Mouse (Mus musculus): ENCODE data around the gene Spire2. TPM values are rescaled to one million over a fixed set of nuclear protein-coding genes. Genes with fewer than 3 reads are reported as not detected.

The Spire2 gene
- polyA plus RNA-seq, 1 experiment from 2014 or later: 1.4 TPM

GRCm38 (mm10) chr8:123334467-123334866 is 2.0 kb downstream of the Spire2 start:
- no peak for ATAC-seq (ENCODE audit: insufficient number of reproducible peaks, insufficient read depth, low FRiP score, low TSS enrichment, low read depth)
- Histone ChIP-seq H3K9me3 (no peaks in the 10 kb centered on the region), H3K27me3 (peaks cover 48% of the 10 kb centered on the region), H3K27ac (no peak overlapping the region), H3K4me3 (replicated peaks) (no peak overlapping the region), H3K4me2 (no peak overlapping the region), H3K9ac (replicated peaks) (no peak overlapping the region), H3K36me3 (no peaks in the 10 kb centered on the region), H3K4me1 (replicated peaks) (peaks cover 7% of the 10 kb centered on the region; the same call in 1 of the 2 replicates)
- WGBS: 0% methylated on average over 1 of the region's 1 CpGs

GRCm38 (mm10) chr8:123337475-123337874 is 5.0 kb downstream of the Spire2 start:
- H3K27me3 ChIP-seq: peaks cover 29% of the 10 kb centered on the region
- no peaks in the 10 kb centered on the region for H3K36me3 ChIP-seq
- no peaks in the 10 kb centered on the region for H3K9me3 ChIP-seq
- no peak overlapping the region for H3K4me3 ChIP-seq (replicated peaks)
- H3K4me2 ChIP-seq: no peak overlapping the region
- no peak for ATAC-seq (ENCODE audit: insufficient number of reproducible peaks, insufficient read depth, low FRiP score, low TSS enrichment, low read depth)
- H3K4me1 ChIP-seq (replicated peaks): peaks cover 7% of the 10 kb centered on the region; the same call in 1 of the 2 replicates
- WGBS: 81% methylated on average over 3 of the region's 3 CpGs
- no peak overlapping the region for H3K27ac ChIP-seq
- no peak overlapping the region for H3K9ac ChIP-seq (replicated peaks)

GRCm38 (mm10) chr8:123340071-123340470 is 7.6 kb downstream of the Spire2 start:
- H3K9ac ChIP-seq (replicated peaks): no peak overlapping the region
- no peak overlapping the region for H3K4me2 ChIP-seq
- peaks cover 4% of the 10 kb centered on the region for H3K27me3 ChIP-seq
- ATAC-seq (ENCODE audit: insufficient number of reproducible peaks, insufficient read depth, low FRiP score, low TSS enrichment, low read depth): no peak
- no peak overlapping the region for H3K4me3 ChIP-seq (replicated peaks)
- H3K9me3 ChIP-seq: no peaks in the 10 kb centered on the region
- 91% methylated on average over 4 of the region's 4 CpGs for WGBS
- H3K27ac ChIP-seq: no peak overlapping the region
- no peaks in the 10 kb centered on the region for H3K36me3 ChIP-seq
- H3K4me1 ChIP-seq (replicated peaks): no peaks in the 10 kb centered on the region

- WGBS: 86% methylated on average over 27 of the region's 27 CpGs
- Histone ChIP-seq H3K4me2 (no peak overlapping the region), H3K9ac (replicated peaks) (no peak overlapping the region), H3K4me3 (replicated peaks) (no peak overlapping the region), H3K9me3 (no peaks in the 10 kb centered on the region), H3K27me3 (no peaks in the 10 kb centered on the region), H3K27ac (no peak overlapping the region), H3K4me1 (replicated peaks) (no peaks in the 10 kb centered on the region), H3K36me3 (no peaks in the 10 kb centered on the region)
- ATAC-seq (ENCODE audit: insufficient number of reproducible peaks, insufficient read depth, low FRiP score, low TSS enrichment, low read depth): no peak
These were observed 8.8 kb downstream of the Spire2 start for GRCm38 (mm10) chr8:123341040-123342015.

GRCm38 (mm10) chr8:123342253-123342652 is 9.7 kb downstream of the Spire2 start:
- no peaks in the 10 kb centered on the region for H3K27me3 ChIP-seq
- no peak overlapping the region for H3K9ac ChIP-seq (replicated peaks)
- no peak for ATAC-seq (ENCODE audit: insufficient number of reproducible peaks, insufficient read depth, low FRiP score, low TSS enrichment, low read depth)
- no peak overlapping the region for H3K4me2 ChIP-seq
- whole genome bisulfite sequencing: 82% methylated on average over 8 of the region's 8 CpGs
- no peak overlapping the region for H3K27ac ChIP-seq
- H3K4me1 ChIP-seq (replicated peaks): no peaks in the 10 kb centered on the region
- no peaks in the 10 kb centered on the region for H3K9me3 ChIP-seq
- H3K4me3 ChIP-seq (replicated peaks): no peak overlapping the region
- no peaks in the 10 kb centered on the region for H3K36me3 ChIP-seq

- H3K4me3 ChIP-seq (replicated peaks): no peak overlapping the region
- 66% methylated on average over 7 of the region's 7 CpGs for WGBS
- no peak overlapping the region for H3K4me2 ChIP-seq
- H3K27me3 ChIP-seq: no peaks in the 10 kb centered on the region
- ATAC-seq (ENCODE audit: insufficient number of reproducible peaks, insufficient read depth, low FRiP score, low TSS enrichment, low read depth): no peak
- no peaks in the 10 kb centered on the region for H3K9me3 ChIP-seq
- H3K36me3 ChIP-seq: no peaks in the 10 kb centered on the region
- H3K4me1 ChIP-seq (replicated peaks): 0 out of 2 replicates have a peak, but pooled peaks cover under 1% of the 10 kb centered on the region
- H3K27ac ChIP-seq: no peak overlapping the region
- no peak overlapping the region for H3K9ac ChIP-seq (replicated peaks)
These were observed 10.4 kb downstream of the Spire2 start for GRCm38 (mm10) chr8:123342911-123343310.

- Histone ChIP-seq H3K27me3 (no peaks in the 10 kb centered on the region), H3K4me1 (replicated peaks) (peaks cover 5% of the 10 kb centered on the region), H3K27ac (no peak overlapping the region), H3K9ac (replicated peaks) (no peak overlapping the region), H3K4me3 (replicated peaks) (no peak overlapping the region), H3K4me2 (no peak overlapping the region), H3K36me3 (no peaks in the 10 kb centered on the region), H3K9me3 (no peaks in the 10 kb centered on the region)
- WGBS: 85% methylated on average over 12 of the region's 12 CpGs
- ATAC-seq (ENCODE audit: insufficient number of reproducible peaks, insufficient read depth, low FRiP score, low TSS enrichment, low read depth): no peak
These were observed 10.9 kb downstream of the Spire2 start for GRCm38 (mm10) chr8:123343422-123343821.

GRCm38 (mm10) chr8:123345135-123345534 is 12.6 kb downstream of the Spire2 start:
- H3K9ac ChIP-seq (replicated peaks): no peak overlapping the region
- ATAC-seq (ENCODE audit: insufficient number of reproducible peaks, insufficient read depth, low FRiP score, low TSS enrichment, low read depth): no peak
- 78% methylated on average over 8 of the region's 8 CpGs for WGBS
- H3K4me1 ChIP-seq (replicated peaks): peaks cover 12% of the 10 kb centered on the region
- no peak overlapping the region for H3K4me3 ChIP-seq (replicated peaks)
- H3K27me3 ChIP-seq: no peaks in the 10 kb centered on the region
- H3K36me3 ChIP-seq: no peaks in the 10 kb centered on the region
- no peaks in the 10 kb centered on the region for H3K9me3 ChIP-seq
- H3K27ac ChIP-seq: no peak overlapping the region
- no peak overlapping the region for H3K4me2 ChIP-seq

- ATAC-seq (ENCODE audit: insufficient number of reproducible peaks, insufficient read depth, low FRiP score, low TSS enrichment, low read depth): no peak
- Histone ChIP-seq H3K9me3 (no peaks in the 10 kb centered on the region), H3K4me3 (replicated peaks) (no peak overlapping the region), H3K4me1 (replicated peaks) (peaks cover 12% of the 10 kb centered on the region), H3K27ac (no peak overlapping the region), H3K36me3 (no peaks in the 10 kb centered on the region), H3K4me2 (no peak overlapping the region), H3K9ac (replicated peaks) (no peak overlapping the region), H3K27me3 (no peaks in the 10 kb centered on the region)
- WGBS: 81% methylated on average over 6 of the region's 6 CpGs
These were observed 13.3 kb downstream of the Spire2 start for GRCm38 (mm10) chr8:123345856-123346255.

- Histone ChIP-seq H3K4me1 (replicated peaks) (peaks cover 12% of the 10 kb centered on the region), H3K4me3 (replicated peaks) (no peak overlapping the region), H3K4me2 (no peak overlapping the region), H3K27me3 (no peaks in the 10 kb centered on the region), H3K36me3 (no peaks in the 10 kb centered on the region), H3K9ac (replicated peaks) (no peak overlapping the region), H3K9me3 (no peaks in the 10 kb centered on the region), H3K27ac (no peak overlapping the region)
- 90% methylated on average over 2 of the region's 2 CpGs for WGBS
- no peak for ATAC-seq (ENCODE audit: insufficient number of reproducible peaks, insufficient read depth, low FRiP score, low TSS enrichment, low read depth)
These were observed 14.8 kb downstream of the Spire2 start for GRCm38 (mm10) chr8:123347293-123347692.

- no peak for ATAC-seq (ENCODE audit: insufficient number of reproducible peaks, insufficient read depth, low FRiP score, low TSS enrichment, low read depth)
- no peak overlapping the region for H3K4me3 ChIP-seq (replicated peaks)
- H3K27ac ChIP-seq: peak overlapping the region; percentile 30; the same call in 1 of the 2 replicates
- WGBS: 32% methylated on average over 9 of the region's 9 CpGs
- H3K27me3 ChIP-seq: peaks cover 6% of the 10 kb centered on the region; the same call in 1 of the 2 replicates
- peaks cover 12% of the 10 kb centered on the region for H3K4me1 ChIP-seq (replicated peaks)
- no peaks in the 10 kb centered on the region for H3K9me3 ChIP-seq
- no peaks in the 10 kb centered on the region for H3K36me3 ChIP-seq
- H3K4me2 ChIP-seq: no peak overlapping the region; the same call in 1 of the 2 replicates
- no peak overlapping the region for H3K9ac ChIP-seq (replicated peaks)
These were observed 15.8 kb downstream of the Spire2 start for GRCm38 (mm10) chr8:123348237-123348843.
